Mouse (Mus musculus) kidney, embryonic 15.5 days (tissue): ENCODE data around the gene Plekha6. TPM values are rescaled to one million over a fixed set of nuclear protein-coding genes. Genes with fewer than 3 reads are reported as not detected.

Experiments
- ATAC-seq: fragments of 200-750 bp; cut with Nextera tagmentation; replicated peaks from 2 replicates; pipeline ENCODE4 v1.8.0; 2017; ENCODE audit warnings: moderate TSS enrichment; ENCODE audit not compliant: low FRiP score
- H3K27ac ChIP-seq: fragments of 300-500 bp; sonication (generic); 2 replicates; pipeline ENCODE4 v1.5.1; 2015; ENCODE audit warnings: mild to moderate bottlenecking, inconsistent platforms
- H3K27me3 ChIP-seq: fragments of 300-500 bp; sonication (generic); 2 replicates; pipeline ENCODE4 v1.6.1; 2015; ENCODE audit warnings: inconsistent platforms
- H3K36me3 ChIP-seq: fragments of 300-500 bp; sonication (generic); 2 replicates; pipeline ENCODE4 v1.6.1; 2015; ENCODE audit warnings: inconsistent platforms
- H3K4me1 ChIP-seq: fragments of 300-500 bp; sonication (generic); 2 replicates; pipeline ENCODE4 v1.6.1; 2015; ENCODE audit warnings: inconsistent platforms
- H3K4me2 ChIP-seq: fragments of 300-500 bp; sonication (generic); 2 replicates; pipeline ENCODE4 v1.6.1; 2015; ENCODE audit warnings: moderate library complexity, mild to moderate bottlenecking, inconsistent platforms
- H3K4me3 ChIP-seq: fragments of 300-500 bp; sonication (generic); replicated peaks from 2 replicates; pipeline ENCODE4 v1.5.1; 2015; ENCODE audit warnings: mild to moderate bottlenecking, inconsistent platforms
- H3K9ac ChIP-seq: fragments of 300-500 bp; sonication (generic); 2 replicates; pipeline ENCODE4 v1.6.1; 2015; ENCODE audit warnings: mild to moderate bottlenecking, inconsistent platforms
- H3K9me3 ChIP-seq: fragments of 300-500 bp; sonication (generic); replicated peaks from 2 replicates; pipeline ENCODE4 v1.6.1; 2016; ENCODE audit warnings: inconsistent platforms
- WGBS: fragments of 180-500 bp; shearing (Covaris S2); methylation state at CpG from one replicate; pipeline ENCODE4 v1.1.7; 2015; ENCODE audit warnings: mixed read lengths; 5-methylcytosine and 5-hydroxymethylcytosine counted together
- polyA plus RNA-seq: library from polyadenylated mRNA; unstranded; fragments of >200 nt; fragmentation: Nextera tagmentation; extraction: Ambion mirVana; gene quantifications from 2 replicates; pipeline ENCODE4 v1.2.1, GENCODE M21; 2015

Plekha6 gene
- polyA plus RNA-seq, 1 experiment from 2014 or later: 6.9 TPM

DNA sequence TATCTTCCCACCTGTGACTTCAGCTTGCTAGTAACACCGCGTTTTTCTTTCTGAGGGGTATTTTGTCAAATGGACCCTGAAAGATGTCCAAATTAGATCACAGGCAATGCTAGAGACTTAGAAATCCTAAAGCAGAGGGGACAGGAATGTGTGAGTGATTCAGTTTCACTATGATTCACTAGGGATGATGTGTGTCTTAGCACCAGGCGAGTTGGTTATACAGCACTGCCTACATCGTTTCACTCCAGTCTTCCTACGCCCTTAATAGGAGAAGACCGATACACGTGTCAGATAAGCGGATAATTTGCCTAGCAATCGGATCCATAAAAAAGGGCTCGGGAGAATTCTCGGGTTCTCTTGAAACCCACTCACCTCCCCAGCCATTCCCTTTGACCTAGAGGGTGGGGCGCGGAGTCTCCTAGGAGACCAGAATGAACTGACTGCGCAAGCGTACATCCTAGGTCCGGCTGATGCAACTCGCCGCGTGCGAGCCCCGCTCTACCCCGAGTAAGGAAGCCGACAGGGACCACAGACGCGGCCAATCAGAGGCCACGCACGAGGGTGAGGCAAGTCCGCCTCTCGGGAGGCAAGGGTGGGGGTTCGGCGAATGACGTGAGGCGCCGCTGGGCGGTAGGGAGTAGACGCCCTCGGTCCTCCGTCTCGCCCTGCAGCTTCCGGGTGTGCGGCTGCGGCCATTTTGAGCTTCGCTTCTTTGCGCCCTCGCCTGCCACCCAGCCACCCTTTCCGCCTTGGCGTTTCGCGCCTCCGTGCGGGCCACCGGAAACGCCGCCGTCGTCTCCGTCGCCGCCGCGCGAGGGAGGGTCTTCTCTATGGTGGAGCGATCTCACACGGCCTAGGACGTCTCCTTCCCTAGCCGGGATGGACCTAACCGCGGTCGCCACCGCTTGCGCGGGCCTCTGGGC, 33.1 kb upstream of the Plekha6 start, which contains the start of gene Ppp1r15b:
Ppp1r15b (plus strand) TSS at position 506 of the 923 bp plus-strand sequence.
- H3K4me2 ChIP-seq: peak within 1 kb of the TSS; percentile 95
- peak; percentile 99 for ATAC-seq
- H3K9me3 ChIP-seq: no peaks in the 10 kb centered on the region
- peaks cover 18% of the 10 kb centered on the region; the same call in 1 of the 2 replicates for H3K36me3 ChIP-seq
- peak within 1 kb of the TSS; percentile 92 for H3K4me3 ChIP-seq
- peak within 1 kb of the TSS; percentile 98 for H3K27ac ChIP-seq
- peaks cover 43% of the 10 kb centered on the region for H3K4me1 ChIP-seq
- peak within 1 kb of the TSS; percentile 96 for H3K9ac ChIP-seq
- H3K27me3 ChIP-seq: no peaks in the 10 kb centered on the region
- under 1% methylated on average over 72 of the region's 72 CpGs for WGBS

- Histone ChIP-seq H3K4me2 (peak overlapping the region; percentile 95), H3K36me3 (peaks cover 25% of the 10 kb centered on the region), H3K9me3 (no peaks in the 10 kb centered on the region), H3K4me3 (peak overlapping the region; percentile 92), H3K4me1 (peaks cover 50% of the 10 kb centered on the region), H3K27ac (peak overlapping the region; percentile 98), H3K27me3 (no peaks in the 10 kb centered on the region), H3K9ac (peak overlapping the region; percentile 96)
- ATAC-seq: no peak
- WGBS: under 1% methylated on average over 35 of the region's 35 CpGs
Measured at GRCm38 (mm10) chr1:133131561-133131905, 32.5 kb upstream of the Plekha6 start.

DNA sequence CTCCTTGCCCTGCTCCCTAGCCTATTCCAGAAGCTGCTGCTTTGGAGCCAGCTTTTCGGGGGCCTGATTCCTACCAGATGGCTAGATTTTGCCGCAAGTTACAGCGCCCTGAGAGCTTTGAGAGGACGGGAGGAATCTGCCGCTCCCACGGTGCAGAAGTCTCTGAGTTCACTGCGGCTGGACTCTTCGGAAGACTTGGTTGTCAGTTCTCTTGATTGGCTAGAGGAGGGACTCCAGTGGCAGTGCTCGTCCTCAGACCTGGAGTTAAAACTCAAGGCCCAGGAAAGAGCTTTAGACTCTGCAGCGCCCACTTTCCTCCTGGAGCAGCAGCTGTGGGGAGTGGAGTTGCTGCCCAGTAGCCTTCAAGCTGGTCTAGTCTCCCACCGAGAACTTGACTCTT, 32.1 kb upstream of the Plekha6 start:
- Histone ChIP-seq H3K27me3 (no peaks in the 10 kb centered on the region), H3K4me1 (peaks cover 50% of the 10 kb centered on the region), H3K9ac (peak overlapping the region; percentile 96), H3K4me2 (peak overlapping the region; percentile 95), H3K4me3 (peak overlapping the region; percentile 92), H3K36me3 (peaks cover 29% of the 10 kb centered on the region), H3K9me3 (no peaks in the 10 kb centered on the region), H3K27ac (peak overlapping the region; percentile 98)
- WGBS: 1% methylated on average over 11 of the region's 11 CpGs
- no peak for ATAC-seq

- Histone ChIP-seq H3K4me1 (peaks cover 50% of the 10 kb centered on the region), H3K27me3 (no peaks in the 10 kb centered on the region), H3K9me3 (no peaks in the 10 kb centered on the region), H3K9ac (peak overlapping the region; percentile 96), H3K27ac (peak overlapping the region; percentile 98), H3K4me3 (peak overlapping the region; percentile 92), H3K4me2 (peak overlapping the region; percentile 95), H3K36me3 (peaks cover 36% of the 10 kb centered on the region)
- no peak for ATAC-seq
- WGBS: 8% methylated on average over 26 of the region's 26 CpGs
Measured at GRCm38 (mm10) chr1:133132388-133133326, 31.4 kb upstream of the Plekha6 start.

GRCm38 (mm10) chr1:133133425-133133824, 30.6 kb upstream of the Plekha6 start:
- no peak for ATAC-seq
- H3K4me2 ChIP-seq: peak overlapping the region; percentile 95
- no peak overlapping the region; the same call in 1 of the 2 replicates for H3K27ac ChIP-seq
- H3K9ac ChIP-seq: peak overlapping the region; percentile 96
- peak overlapping the region; percentile 92 for H3K4me3 ChIP-seq
- H3K27me3 ChIP-seq: no peaks in the 10 kb centered on the region
- H3K9me3 ChIP-seq: no peaks in the 10 kb centered on the region
- H3K36me3 ChIP-seq: peaks cover 44% of the 10 kb centered on the region
- peaks cover 50% of the 10 kb centered on the region for H3K4me1 ChIP-seq
- WGBS: 0% methylated on average over 2 of the region's 2 CpGs

GRCm38 (mm10) chr1:133134071-133134470, 29.9 kb upstream of the Plekha6 start:
- Histone ChIP-seq H3K36me3 (peaks cover 50% of the 10 kb centered on the region), H3K4me1 (peaks cover 50% of the 10 kb centered on the region), H3K27me3 (no peaks in the 10 kb centered on the region), H3K9me3 (no peaks in the 10 kb centered on the region), H3K9ac (peak overlapping the region; percentile 96), H3K27ac (peak overlapping the region; percentile 56; the same call in 1 of the 2 replicates), H3K4me3 (peak overlapping the region; percentile 92), H3K4me2 (peak overlapping the region; percentile 95)
- ATAC-seq: no peak
- WGBS: 7% methylated on average over 4 of the region's 4 CpGs

- peak overlapping the region; percentile 92 for H3K4me3 ChIP-seq
- H3K4me2 ChIP-seq: peak overlapping the region; percentile 95
- no peaks in the 10 kb centered on the region for H3K9me3 ChIP-seq
- no peaks in the 10 kb centered on the region for H3K27me3 ChIP-seq
- peaks cover 42% of the 10 kb centered on the region for H3K4me1 ChIP-seq
- WGBS: 18% methylated on average over 4 of the region's 4 CpGs
- H3K9ac ChIP-seq: peak overlapping the region; percentile 96
- no peak for ATAC-seq
- H3K27ac ChIP-seq: no peak overlapping the region
- peaks cover 57% of the 10 kb centered on the region for H3K36me3 ChIP-seq
Measured at GRCm38 (mm10) chr1:133134881-133135280, 29.1 kb upstream of the Plekha6 start.

DNA sequence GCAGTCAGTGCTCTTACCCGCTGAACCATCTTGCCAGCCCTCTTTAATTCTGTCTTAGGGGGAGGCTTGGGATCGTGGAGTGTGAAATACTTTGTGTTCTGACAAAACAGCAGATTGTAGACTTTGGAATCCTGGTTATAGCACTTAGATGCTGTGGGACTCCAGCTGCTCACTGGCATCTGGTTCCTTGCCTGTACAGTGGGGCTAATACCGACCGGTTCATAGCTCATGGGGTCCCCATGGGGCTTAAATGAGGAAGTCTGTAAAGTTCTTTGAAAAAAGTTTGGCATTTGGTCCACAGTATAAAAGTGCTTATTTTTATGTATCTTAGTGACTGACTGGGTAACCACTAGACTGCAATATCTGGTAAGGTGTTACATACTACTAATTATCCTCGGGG, 28.2 kb upstream of the Plekha6 start:
- peaks cover 66% of the 10 kb centered on the region for H3K36me3 ChIP-seq
- ATAC-seq: no peak
- H3K4me3 ChIP-seq: peak overlapping the region; percentile 92
- H3K9me3 ChIP-seq: no peaks in the 10 kb centered on the region
- no peaks in the 10 kb centered on the region for H3K27me3 ChIP-seq
- no peak overlapping the region for H3K27ac ChIP-seq
- peaks cover 34% of the 10 kb centered on the region for H3K4me1 ChIP-seq
- H3K4me2 ChIP-seq: peak overlapping the region; percentile 95
- 51% methylated on average over 5 of the region's 5 CpGs for WGBS
- H3K9ac ChIP-seq: no peak overlapping the region

DNA sequence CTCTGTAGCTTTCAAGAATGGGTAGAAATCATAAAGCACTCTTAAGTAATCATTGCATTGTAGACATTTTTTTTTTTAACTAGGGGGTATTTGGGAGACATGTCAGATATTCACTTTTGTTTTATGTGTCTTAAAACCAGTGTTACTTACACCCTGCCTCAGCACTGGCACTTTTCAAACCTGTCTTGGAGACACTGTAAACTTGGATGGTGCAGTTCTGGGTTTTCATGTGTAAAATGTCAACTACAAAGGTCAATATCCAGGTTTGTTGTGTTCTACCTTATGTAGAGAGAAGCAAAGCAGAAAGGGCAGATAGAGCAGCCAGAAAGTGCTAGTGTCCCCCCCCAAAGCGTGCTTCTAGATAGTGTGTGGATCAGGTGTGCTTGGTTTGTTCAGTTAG, 25.6 kb upstream of the Plekha6 start:
- H3K27ac ChIP-seq: no peak overlapping the region
- H3K9ac ChIP-seq: no peak overlapping the region
- no peak overlapping the region for H3K4me2 ChIP-seq
- WGBS: 93% methylated on average over 1 of the region's 1 CpGs
- peaks cover 30% of the 10 kb centered on the region for H3K4me1 ChIP-seq
- no peaks in the 10 kb centered on the region for H3K27me3 ChIP-seq
- ATAC-seq: no peak
- no peak overlapping the region for H3K4me3 ChIP-seq
- H3K9me3 ChIP-seq: no peaks in the 10 kb centered on the region
- peaks cover 74% of the 10 kb centered on the region for H3K36me3 ChIP-seq

DNA sequence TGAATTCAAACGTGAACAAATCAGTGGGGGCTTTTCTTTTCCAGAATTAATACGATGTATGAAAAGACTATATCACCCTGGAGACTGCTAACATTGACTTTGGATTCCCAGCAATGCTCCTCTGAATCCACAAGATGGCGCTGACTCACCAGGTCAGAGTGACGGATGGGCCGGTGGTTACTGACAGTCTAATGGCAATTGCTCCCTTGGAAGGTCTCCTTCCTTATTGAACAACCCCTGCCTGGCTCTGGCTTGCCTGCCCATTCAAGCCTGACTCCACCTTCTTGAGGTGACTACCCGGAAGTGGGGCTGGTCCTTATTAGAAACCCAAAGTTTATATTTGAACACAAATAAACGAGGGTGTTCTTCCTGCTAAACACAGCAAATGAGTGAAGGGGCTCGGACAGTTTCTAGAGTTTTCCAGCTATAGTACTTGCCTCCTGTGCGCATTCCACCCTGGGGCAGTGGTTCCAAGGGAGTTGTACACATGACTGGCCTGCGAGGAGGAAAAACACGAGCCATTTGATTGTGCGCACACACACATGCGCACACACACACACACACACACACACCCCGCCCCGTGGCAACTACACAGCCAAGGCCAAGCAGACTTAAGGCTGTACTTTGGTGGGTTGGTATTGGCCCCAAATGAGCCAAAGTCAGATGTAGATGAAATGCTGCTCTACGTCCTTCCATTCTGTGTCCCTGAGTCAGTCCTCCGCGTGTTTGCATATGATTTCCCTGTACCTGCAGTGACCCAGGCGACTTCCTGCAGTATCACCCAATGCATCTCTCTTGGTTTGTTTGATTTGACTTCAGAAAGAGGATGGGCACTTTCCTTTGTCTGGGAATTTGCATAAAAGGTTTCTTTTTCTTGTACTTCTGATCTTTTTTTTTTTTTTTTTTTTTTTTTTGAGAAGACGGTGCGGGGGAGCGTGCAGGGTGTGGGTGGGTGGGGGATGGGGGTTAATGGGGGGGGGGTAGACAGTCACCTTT, 17.7 kb upstream of the Plekha6 start:
- H3K4me3 ChIP-seq: no peak overlapping the region
- no peaks in the 10 kb centered on the region for H3K9me3 ChIP-seq
- peaks cover 2% of the 10 kb centered on the region; the same call in 1 of the 2 replicates for H3K4me1 ChIP-seq
- H3K9ac ChIP-seq: no peak overlapping the region
- no peak overlapping the region for H3K4me2 ChIP-seq
- peak overlapping the region; percentile 69 for H3K27ac ChIP-seq
- H3K36me3 ChIP-seq: peaks cover 5% of the 10 kb centered on the region
- 58% methylated on average over 22 of the region's 22 CpGs for WGBS
- peak; percentile 83 for ATAC-seq
- H3K27me3 ChIP-seq: no peaks in the 10 kb centered on the region

DNA sequence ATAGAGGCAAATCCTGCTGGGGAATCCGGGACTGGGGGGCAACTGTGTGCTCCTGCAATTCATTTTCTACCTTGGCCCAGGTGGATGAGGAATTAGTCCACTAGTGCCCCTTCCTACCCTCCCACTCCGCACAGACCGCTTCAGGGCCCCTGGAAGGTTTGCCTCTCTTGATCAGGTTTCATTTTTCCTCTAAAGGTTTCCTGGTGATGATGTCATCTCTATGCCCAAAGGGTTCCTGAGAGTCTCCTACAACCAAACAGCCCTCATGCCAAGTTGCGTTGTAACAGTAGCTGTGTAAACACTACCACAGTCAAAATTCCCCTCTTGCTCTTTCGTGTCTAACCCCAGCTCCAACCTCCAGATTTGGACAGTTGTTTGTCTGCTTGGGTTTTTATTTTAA, 16.7 kb upstream of the Plekha6 start:
- no peaks in the 10 kb centered on the region for H3K9me3 ChIP-seq
- peaks cover 2% of the 10 kb centered on the region; the same call in 1 of the 2 replicates for H3K4me1 ChIP-seq
- H3K4me2 ChIP-seq: no peak overlapping the region
- H3K36me3 ChIP-seq: no peaks in the 10 kb centered on the region; the same call in 1 of the 2 replicates
- H3K27me3 ChIP-seq: no peaks in the 10 kb centered on the region
- 66% methylated on average over 5 of the region's 5 CpGs for WGBS
- H3K9ac ChIP-seq: no peak overlapping the region
- ATAC-seq: no peak
- H3K4me3 ChIP-seq: no peak overlapping the region
- no peak overlapping the region for H3K27ac ChIP-seq
